Mouse (Mus musculus) left cerebral cortex, postnatal 25 days (tissue): ENCODE data around the gene Prpf3. TPM values are rescaled to one million over a fixed set of nuclear protein-coding genes. Genes with fewer than 3 reads are reported as not detected.

Experiments used
- total RNA-seq, 2 experiments: library from RNA; stranded (reverse); gene quantifications; 2 replicates each; pipeline ENCODE4 v1.2.3; 2021

Prpf3 gene
- total RNA-seq, 2 experiments from 2014 or later, result 32.2 to 34.3 TPM

Other genes with a start within 250 kb of the Prpf3 start
- gene Ensa, start 230.9 kb downstream of the Prpf3 start, total RNA-seq, result 100 to 1,000 TPM; 366 to 382 TPM
- gene Mcl1, start 197.1 kb downstream of the Prpf3 start, total RNA-seq, result 10 to 100 TPM; 58.4 to 59.6 TPM
- gene Adamtsl4, start 168.0 kb downstream of the Prpf3 start, total RNA-seq, result 1 to 10 TPM; 4.1 to 4.6 TPM
- 10 to 100 TPM; 13.3 to 14.0 TPM for gene Ecm1, start 116.3 kb downstream of the Prpf3 start, total RNA-seq
- gene Tars2, start 95.7 kb downstream of the Prpf3 start, total RNA-seq, result 10 to 100 TPM; 37.1 to 41.2 TPM
- 10 to 100 TPM; 65.2 to 69.4 TPM for gene Rprd2, start 37.0 kb downstream of the Prpf3 start, total RNA-seq
- gene Mrps21, start 15.6 kb upstream of the Prpf3 start, total RNA-seq, result 100 to 1,000 TPM; 153 to 158 TPM
- gene Ciart, start 26.4 kb upstream of the Prpf3 start, total RNA-seq, result 10 to 100 TPM; 13.0 to 21.3 TPM
- 1 to 10 TPM; 4.5 to 5.8 TPM for gene BC028528, start 36.1 kb upstream of the Prpf3 start, total RNA-seq
- 10 to 100 TPM; 69.0 to 78.5 TPM for gene Aph1a, start 38.1 kb upstream of the Prpf3 start, total RNA-seq
- gene Car14, start 48.8 kb upstream of the Prpf3 start, total RNA-seq, result 10 to 100 TPM in 1 of 2 experiments, 1 to 10 TPM in 1; 9.3 to 10.1 TPM
- 100 to 1,000 TPM in 1 of 2 experiments, 10 to 100 TPM in 1; 95.1 to 109 TPM for gene Anp32e, start 73.4 kb upstream of the Prpf3 start, total RNA-seq
- 10 to 100 TPM; 71.6 to 84.8 TPM for gene Plekho1, start 140.1 kb upstream of the Prpf3 start, total RNA-seq
- 10 to 100 TPM; 41.8 to 47.1 TPM for gene Vps45, start 202.6 kb upstream of the Prpf3 start, total RNA-seq
- gene Otud7b, start 248.6 kb upstream of the Prpf3 start, total RNA-seq, result 10 to 100 TPM; 24.6 to 27.7 TPM